ENCODE assay signal across 15 mouse cellular contexts in genomic region chr14:22812824-22813223, GRCm38 (mm10).
A peak's percentile ranks its signal among the peaks of the same experiment; 100 is the strongest.
DNase-seq lines count a peak whose midpoint lies in the region; ATAC-seq and TF ChIP-seq lines count a peak whose summit lies in the region.
"Had no signal": no experiment of that assay in that cellular context is flagged by ENCODE, and none has a peak within 500 bp of the region (broad histone marks: within the 10 kb centered on the region; RNA-seq: fewer than 3 reads in every experiment).

No protein-coding gene starts in this region.

- ATAC-seq in hindbrain, embryonic 11.5 days (ENCODE audit: low FRiP score) = no peak
- ATAC-seq in hindbrain, postnatal 0 days = no peak
- ATAC-seq in midbrain, embryonic 11.5 days (ENCODE audit: low FRiP score) = peak; percentile 5; the same call in 1 of the 2 replicates
- ATAC-seq in midbrain, embryonic 16.5 days = no peak
- no peak for ATAC-seq in intestine, embryonic 15.5 days
- no peak for ATAC-seq in stomach, postnatal 0 days (ENCODE audit: low FRiP score, low TSS enrichment)
- ATAC-seq: CD4-positive, CD25-positive, alpha-beta regulatory T cell, adult 4 months; forebrain, embryonic 14.5 days had no signal

- no peak overlapping the region for H3K27ac ChIP-seq in hindbrain, embryonic 11.5 days (ENCODE audit: low read depth, low read length)
- H3K27ac ChIP-seq in hindbrain, postnatal 0 days = no peak overlapping the region
- no peak overlapping the region for H3K27ac ChIP-seq in midbrain, embryonic 11.5 days (ENCODE audit: low read depth, low read length)
- no peak overlapping the region for H3K27ac ChIP-seq in midbrain, embryonic 16.5 days (ENCODE audit: low read length)
- 0 out of 2 replicates have a peak overlapping the region, but pooled peaks have one; percentile 2 for H3K27ac ChIP-seq in intestine, embryonic 15.5 days
- H3K27ac ChIP-seq in stomach, postnatal 0 days (replicated peaks) = peak overlapping the region; percentile 79
- H3K27ac ChIP-seq: embryonic facial prominence, embryonic 12.5 days had no signal

- no peak overlapping the region for H3K4me2 ChIP-seq in hindbrain, embryonic 11.5 days (replicated peaks; ENCODE audit: low read depth, low read length)
- no peak overlapping the region for H3K4me2 ChIP-seq in hindbrain, postnatal 0 days (ENCODE audit: low read depth, low read length)
- H3K4me2 ChIP-seq in midbrain, embryonic 11.5 days = peak overlapping the region; percentile 5; the same call in 1 of the 2 replicates
- no peak overlapping the region for H3K4me2 ChIP-seq in midbrain, embryonic 16.5 days (ENCODE audit: low read length)
- no peak overlapping the region for H3K4me2 ChIP-seq in intestine, embryonic 15.5 days (replicated peaks)
- H3K4me2 ChIP-seq in stomach, postnatal 0 days (replicated peaks; ENCODE audit: low read depth) = no peak overlapping the region
- H3K4me2 ChIP-seq: embryonic facial prominence, embryonic 12.5 days had no signal

- no peak for TF ChIP-seq EP300 in stomach, postnatal 0 days (optimal IDR thresholded peaks at IDR 0.05)

- WGBS in hindbrain, embryonic 11.5 days = 14% methylated on average over 6 of the region's 6 CpGs
- WGBS in hindbrain, postnatal 0 days = 47% methylated on average over 6 of the region's 6 CpGs
- 6% methylated on average over 6 of the region's 6 CpGs for WGBS in midbrain, embryonic 11.5 days
- WGBS in midbrain, embryonic 16.5 days = 19% methylated on average over 6 of the region's 6 CpGs
- WGBS in intestine, embryonic 15.5 days = 34% methylated on average over 6 of the region's 6 CpGs
- 37% methylated on average over 6 of the region's 6 CpGs for WGBS in stomach, postnatal 0 days

- no peaks in the 10 kb centered on the region for H3K36me3 ChIP-seq in hindbrain, embryonic 11.5 days (ENCODE audit: control insufficient read depth, insufficient read depth, low read length)
- H3K36me3 ChIP-seq in hindbrain, postnatal 0 days (ENCODE audit: insufficient read depth, low read length) = no peaks in the 10 kb centered on the region
- no peaks in the 10 kb centered on the region for H3K36me3 ChIP-seq in midbrain, embryonic 11.5 days (ENCODE audit: control insufficient read depth, insufficient read depth, low read length)
- no peaks in the 10 kb centered on the region for H3K36me3 ChIP-seq in midbrain, embryonic 16.5 days (ENCODE audit: control insufficient read depth, insufficient read depth, low read length)
- no peaks in the 10 kb centered on the region for H3K36me3 ChIP-seq in intestine, embryonic 15.5 days
- no peaks in the 10 kb centered on the region for H3K36me3 ChIP-seq in stomach, postnatal 0 days (ENCODE audit: control insufficient read depth, insufficient read depth, low read length)
- H3K36me3 ChIP-seq: embryonic facial prominence, embryonic 12.5 days had no signal

- peaks cover 2% of the 10 kb centered on the region; the same call in 1 of the 2 replicates for H3K4me1 ChIP-seq in hindbrain, embryonic 11.5 days (replicated peaks; ENCODE audit: control insufficient read depth, insufficient read depth, low read length)
- H3K4me1 ChIP-seq in hindbrain, postnatal 0 days (ENCODE audit: insufficient read depth, low read length) = peaks cover 7% of the 10 kb centered on the region
- peaks cover 22% of the 10 kb centered on the region for H3K4me1 ChIP-seq in midbrain, embryonic 11.5 days (ENCODE audit: control insufficient read depth, insufficient read depth, low read length)
- peaks cover 4% of the 10 kb centered on the region for H3K4me1 ChIP-seq in midbrain, embryonic 16.5 days (ENCODE audit: control insufficient read depth, insufficient read depth, low read length)
- H3K4me1 ChIP-seq in intestine, embryonic 15.5 days (replicated peaks) = peaks cover 26% of the 10 kb centered on the region
- H3K4me1 ChIP-seq in stomach, postnatal 0 days (replicated peaks; ENCODE audit: control insufficient read depth, insufficient read depth) = peaks cover 4% of the 10 kb centered on the region; the same call in 1 of the 2 replicates

- peaks cover 3% of the 10 kb centered on the region; the same call in 1 of the 2 replicates for H3K27me3 ChIP-seq in hindbrain, embryonic 11.5 days (ENCODE audit: control insufficient read depth, insufficient read depth, low read length)
- H3K27me3 ChIP-seq in hindbrain, postnatal 0 days (ENCODE audit: insufficient read depth, low read length) = no peaks in the 10 kb centered on the region
- H3K27me3 ChIP-seq in midbrain, embryonic 11.5 days (ENCODE audit: control insufficient read depth, insufficient read depth, low read length) = peaks cover 5% of the 10 kb centered on the region; the same call in 1 of the 2 replicates
- peaks cover 23% of the 10 kb centered on the region for H3K27me3 ChIP-seq in midbrain, embryonic 16.5 days (ENCODE audit: control insufficient read depth, insufficient read depth, low read depth, low read length)
- no peaks in the 10 kb centered on the region for H3K27me3 ChIP-seq in intestine, embryonic 15.5 days (replicated peaks)
- H3K27me3 ChIP-seq in stomach, postnatal 0 days (ENCODE audit: control insufficient read depth, insufficient read depth, low read length) = no peaks in the 10 kb centered on the region
- H3K27me3 ChIP-seq: embryonic facial prominence, embryonic 12.5 days had no signal

- H3K9ac ChIP-seq in hindbrain, embryonic 11.5 days (ENCODE audit: low read depth, low read length) = no peak overlapping the region
- no peak overlapping the region for H3K9ac ChIP-seq in hindbrain, postnatal 0 days (replicated peaks; ENCODE audit: low read length)
- H3K9ac ChIP-seq in midbrain, embryonic 11.5 days (ENCODE audit: low read length) = no peak overlapping the region
- no peak overlapping the region for H3K9ac ChIP-seq in midbrain, embryonic 16.5 days (ENCODE audit: low read depth, low read length)
- H3K9ac ChIP-seq in intestine, embryonic 15.5 days = no peak overlapping the region
- H3K9ac ChIP-seq in stomach, postnatal 0 days (ENCODE audit: low read length) = no peak overlapping the region
- H3K9ac ChIP-seq: embryonic facial prominence, embryonic 12.5 days had no signal

- TF ChIP-seq CTCF in hindbrain, postnatal 0 days (IDR thresholded peaks at IDR 0.05; ENCODE audit: low read depth) = no peak
- no peak for TF ChIP-seq CTCF in stomach, postnatal 0 days (IDR thresholded peaks at IDR 0.05; ENCODE audit: low read depth)

- H3K4me3 ChIP-seq in hindbrain, embryonic 11.5 days (ENCODE audit: low read depth, low read length) = no peak overlapping the region
- H3K4me3 ChIP-seq in hindbrain, postnatal 0 days (ENCODE audit: low read length) = no peak overlapping the region
- no peak overlapping the region for H3K4me3 ChIP-seq in midbrain, embryonic 11.5 days (ENCODE audit: low read depth, low read length)
- H3K4me3 ChIP-seq in midbrain, embryonic 16.5 days (ENCODE audit: low read depth, low read length) = no peak overlapping the region
- H3K4me3 ChIP-seq in intestine, embryonic 15.5 days (replicated peaks) = no peak overlapping the region
- H3K4me3 ChIP-seq in stomach, postnatal 0 days (ENCODE audit: low read depth, low read length) = no peak overlapping the region
- H3K4me3 ChIP-seq: embryonic facial prominence, embryonic 12.5 days had no signal

- H3K9me3 ChIP-seq in hindbrain, embryonic 11.5 days (ENCODE audit: control insufficient read depth, low read length) = no peaks in the 10 kb centered on the region
- H3K9me3 ChIP-seq in hindbrain, postnatal 0 days (ENCODE audit: low read length) = no peaks in the 10 kb centered on the region
- H3K9me3 ChIP-seq in midbrain, embryonic 11.5 days (ENCODE audit: control insufficient read depth, low read length) = no peaks in the 10 kb centered on the region
- no peaks in the 10 kb centered on the region for H3K9me3 ChIP-seq in midbrain, embryonic 16.5 days (replicated peaks; ENCODE audit: control insufficient read depth, low read length, poor library complexity, severe bottlenecking)
- H3K9me3 ChIP-seq in intestine, embryonic 15.5 days = no peaks in the 10 kb centered on the region
- no peaks in the 10 kb centered on the region for H3K9me3 ChIP-seq in stomach, postnatal 0 days (ENCODE audit: control insufficient read depth, low read length)
- H3K9me3 ChIP-seq: embryonic facial prominence, embryonic 12.5 days had no signal

- DNase-seq in hindbrain, embryonic 11.5 days (ENCODE audit: low spot score) = peak; percentile 29
- DNase-seq in hindbrain, postnatal 0 days (ENCODE audit: low spot score) = no peak
- DNase-seq in midbrain, embryonic 11.5 days (ENCODE audit: low spot score, missing footprints) = peak; percentile 88
- DNase-seq in stomach, postnatal 0 days (ENCODE audit: low spot score) = no peak
- no peak for DNase-seq in layer of hippocampus, adult 8-10 months (ENCODE audit: low spot score in 2 of 2)
- no peak for DNase-seq in layer of hippocampus, adult 9-10 months (ENCODE audit: low spot score)
- DNase-seq: cerebellum, adult 9-10 months; liver; right cerebral cortex, postnatal 4 days; thymus, postnatal 25 days had no signal

Comparison
In these comparisons a context has a peak if more than half of its experiments do, and no peak if none do; other contexts are left out.
1. DNase-seq: peak in hindbrain, embryonic 11.5 days (single experiment) and midbrain, embryonic 11.5 days (single experiment); none in hindbrain, postnatal 0 days (single experiment), stomach, postnatal 0 days (single experiment), layer of hippocampus, adult 8-10 months (0 of 2) and layer of hippocampus, adult 9-10 months (single experiment).
2. H3K27ac ChIP-seq: peak in intestine, embryonic 15.5 days (single experiment) and stomach, postnatal 0 days (single experiment); none in hindbrain, embryonic 11.5 days (single experiment), hindbrain, postnatal 0 days (single experiment), midbrain, embryonic 11.5 days (single experiment) and midbrain, embryonic 16.5 days (single experiment).